Mouse (Mus musculus) A20 (cell line): Measurements from ENCODE around the gene Cyb5d1.

Source experiments
- DNase-seq: peaks from one replicate; pipeline ENCODE4 v3.0.0-alpha.2; 2011; ENCODE audit warnings: low read depth, low spot score

Gene Cyb5d1

DNA sequence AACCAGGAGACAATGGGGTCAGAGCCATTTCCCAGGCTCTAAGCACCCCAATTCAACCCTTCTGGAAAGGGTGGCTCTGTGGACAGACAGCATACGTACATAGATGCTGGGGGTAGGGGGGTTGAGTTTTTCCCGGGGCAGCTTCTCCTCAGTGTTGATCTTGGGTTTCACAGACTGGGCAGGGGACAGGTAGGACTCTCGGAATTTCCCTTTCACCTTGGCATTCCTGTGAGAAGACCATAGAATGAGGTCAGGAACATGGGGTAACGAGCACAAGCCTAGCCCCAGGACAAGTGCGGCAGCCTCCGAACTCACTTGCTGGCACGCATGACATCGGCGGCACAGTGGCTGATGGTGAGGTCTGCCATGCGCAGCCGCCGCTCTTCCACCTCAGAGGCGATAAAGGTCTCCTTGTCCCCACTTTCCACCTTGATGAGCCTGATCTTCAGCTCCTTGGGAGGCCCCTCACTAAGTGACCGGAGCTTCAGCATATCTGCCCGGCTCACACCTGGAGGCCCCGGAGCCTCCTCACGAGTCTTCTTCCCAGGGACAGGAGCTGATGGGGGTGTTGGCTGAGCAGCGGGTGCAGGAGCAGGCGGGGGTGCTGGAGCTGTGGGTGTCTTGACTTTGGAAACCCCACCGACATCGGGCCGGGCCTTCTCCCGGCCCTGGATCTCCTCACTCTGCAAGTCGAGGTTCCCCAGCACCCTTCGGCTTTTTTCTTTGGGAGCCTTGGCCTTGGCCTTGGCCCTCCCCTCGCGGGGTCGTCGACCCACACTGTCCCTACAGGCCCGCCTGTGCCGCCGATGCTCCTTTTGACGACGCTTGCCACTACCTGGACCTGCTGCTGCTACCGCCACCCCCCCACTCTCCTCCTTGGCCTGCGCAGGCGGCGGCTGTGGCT lies 8.5 kb upstream of the Cyb5d1 start:
- no peak for DNase-seq

GRCm38 (mm10) chr11:69401987-69402386 lies 6.6 kb upstream of the Cyb5d1 start:
- no peak for DNase-seq

GRCm38 (mm10) chr11:69401210-69401637 lies 5.8 kb upstream of the Cyb5d1 start:
- peak; percentile 96 for DNase-seq

DNA sequence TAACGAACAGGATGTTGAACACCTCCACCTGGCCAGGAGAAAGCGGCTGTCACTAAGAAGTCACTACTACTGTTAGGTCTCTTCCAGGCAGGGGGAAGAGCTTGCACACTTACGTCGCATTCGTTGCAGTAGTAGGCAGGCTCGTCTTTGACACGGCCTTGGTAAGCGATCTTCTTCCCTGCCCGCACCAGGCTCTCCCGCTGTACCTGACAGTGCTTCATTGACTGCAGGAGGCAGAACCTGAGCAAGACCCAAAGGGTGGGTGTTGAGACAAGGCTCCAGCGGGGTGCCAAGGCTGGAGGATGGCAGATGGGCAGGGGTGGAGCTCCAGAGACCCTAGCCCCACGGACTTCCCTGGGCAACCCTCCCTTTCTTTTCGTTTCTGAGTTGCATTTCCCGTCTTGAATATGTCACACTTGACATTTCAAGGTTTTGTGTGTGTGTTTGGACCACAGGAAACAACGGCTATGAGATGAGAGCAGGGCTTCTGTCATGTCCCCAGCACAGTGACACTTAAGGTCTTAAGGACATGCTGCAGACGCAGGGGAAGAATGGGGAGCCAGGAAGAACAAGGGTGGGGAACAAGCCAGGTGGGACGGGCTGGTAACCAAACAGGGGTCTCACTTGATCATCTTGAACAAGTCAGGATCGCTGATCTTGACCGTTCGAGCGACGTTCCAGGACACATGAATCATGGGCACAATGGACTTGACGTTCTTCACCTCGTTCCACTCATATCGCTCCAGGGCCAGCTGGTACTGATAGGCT lies 4.8 kb upstream of the Cyb5d1 start:
- no peak for DNase-seq

DNA sequence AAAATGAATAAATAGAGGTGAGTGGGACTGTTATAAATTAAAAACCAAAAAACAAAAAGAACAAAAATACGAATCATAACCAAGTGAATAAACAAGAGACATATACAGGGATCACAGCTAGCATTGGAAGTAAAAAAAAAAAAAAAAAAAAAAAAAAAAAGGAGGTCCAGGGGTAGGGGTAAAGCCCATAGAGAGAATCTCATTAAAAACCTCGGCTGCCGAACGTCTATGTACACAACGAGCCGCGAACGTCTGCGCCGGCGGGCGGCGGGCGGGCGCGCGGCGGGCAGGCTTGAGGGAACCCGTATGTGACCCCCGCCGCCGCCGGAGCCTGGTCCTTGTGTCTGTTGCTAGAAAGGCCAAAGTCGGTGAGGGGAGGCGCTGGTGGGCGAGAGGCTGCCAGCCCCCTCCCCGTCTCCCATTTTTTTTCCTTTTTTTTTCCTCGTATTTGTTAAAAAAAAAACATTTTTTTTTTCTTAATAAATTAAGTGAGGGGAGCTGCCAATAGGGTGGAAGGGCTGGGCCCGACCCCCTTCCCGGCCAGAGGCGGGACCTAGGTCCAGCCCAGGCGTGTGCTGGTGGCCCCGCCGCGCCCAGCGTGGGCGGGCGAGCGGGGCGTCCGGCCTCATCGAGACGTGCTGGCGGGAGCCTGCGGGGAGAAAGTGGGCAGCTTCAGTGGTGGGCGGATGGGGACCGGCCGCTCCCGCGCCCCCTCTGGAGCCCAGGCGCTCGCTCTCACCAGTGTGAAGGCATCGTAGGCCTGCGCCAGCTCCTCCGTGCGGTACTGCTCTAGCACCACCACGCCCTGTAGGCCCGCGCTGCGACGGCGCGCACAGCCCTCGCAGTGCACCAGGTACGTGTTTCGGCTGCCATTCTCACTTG lies 4.0 kb upstream of the Cyb5d1 start:
- DNase-seq, result no peak

DNA sequence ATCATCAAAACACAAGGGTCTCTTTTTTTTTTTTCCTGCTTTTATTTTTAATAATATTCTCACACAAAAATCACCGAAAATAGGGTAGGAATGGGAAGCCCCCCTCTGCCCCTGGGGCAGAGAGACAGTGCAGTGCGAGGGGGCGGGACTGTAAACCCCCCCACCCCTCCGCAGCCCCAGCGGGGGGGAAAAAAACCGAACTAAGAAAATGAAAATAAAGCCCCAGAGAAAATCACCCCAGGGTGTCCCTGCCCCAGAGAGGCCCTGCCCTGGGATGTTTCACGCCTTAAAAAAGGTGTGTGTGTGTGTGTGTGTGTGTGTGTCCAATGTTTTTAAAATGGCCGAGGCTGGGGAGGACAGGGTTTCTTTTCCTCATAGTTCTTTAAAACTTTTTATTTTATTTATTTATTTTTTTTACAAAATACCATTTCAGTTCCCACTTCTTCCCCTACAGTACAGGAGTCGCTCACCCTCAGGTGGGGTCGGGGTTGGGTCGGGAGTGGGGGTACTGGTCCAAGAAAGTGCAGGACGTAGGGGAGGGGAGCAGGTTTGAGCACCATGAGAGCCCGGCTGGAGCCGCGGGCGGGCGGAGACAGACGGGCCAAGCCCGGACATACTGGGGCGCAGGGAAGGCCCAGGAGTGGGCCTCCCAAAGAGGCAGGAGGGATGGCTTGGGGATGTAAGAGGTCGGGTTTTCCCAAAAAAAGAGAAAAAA lies 3.2 kb upstream of the Cyb5d1 start:
- DNase-seq, result no peak

DNA sequence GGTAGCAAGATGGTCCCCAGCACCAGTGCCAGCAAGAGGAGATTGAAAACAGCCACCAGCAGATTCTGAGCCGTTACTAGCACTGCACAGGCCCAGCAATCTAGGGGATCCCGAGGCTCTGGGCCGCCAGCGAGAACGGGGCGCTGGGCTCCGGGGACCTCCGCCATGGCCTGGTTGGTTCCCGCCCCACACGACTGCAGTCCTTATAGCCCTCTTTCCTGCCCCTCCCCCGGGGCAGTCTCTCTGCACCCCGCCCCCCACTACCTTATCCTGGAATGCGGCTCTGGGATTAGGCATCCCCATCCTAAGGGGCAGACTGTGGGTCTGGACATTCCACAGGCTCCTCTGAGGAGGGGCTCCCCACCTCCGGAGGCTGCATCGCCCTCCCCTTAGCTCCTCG lies 2.6 kb upstream of the Cyb5d1 start, which contains the start of gene Tmem88:
TSS of gene Tmem88 (minus strand) at position 176 of the 400 bp plus-strand sequence.
- DNase-seq, result no peak

DNA sequence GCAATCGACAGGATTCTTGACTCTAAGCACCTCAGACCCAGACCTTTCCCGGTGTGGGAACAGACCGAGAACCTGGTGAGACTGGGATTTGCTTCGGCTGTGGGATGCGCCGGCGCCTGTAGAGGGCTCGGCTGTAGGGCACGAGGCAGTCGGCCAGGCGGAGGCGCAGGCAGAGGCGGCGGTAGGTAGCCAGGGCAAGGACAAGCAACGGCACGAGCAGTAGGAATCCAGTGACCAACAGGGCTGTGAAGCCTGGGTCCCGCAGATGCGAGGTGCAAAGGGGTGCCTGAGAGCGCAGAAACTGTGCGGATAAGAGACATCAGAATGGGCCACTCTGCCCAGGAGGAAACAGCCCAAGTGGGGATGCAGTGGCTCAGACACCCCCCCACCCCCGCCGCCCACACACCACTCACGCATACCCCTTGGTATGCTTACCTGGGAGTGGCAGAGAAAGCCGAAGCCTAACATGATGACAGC lies 2.2 kb upstream of the Cyb5d1 start:
- no peak for DNase-seq

GRCm38 (mm10) chr11:69396772-69397171 lies 1.3 kb upstream of the Cyb5d1 start:
- DNase-seq, result no peak

GRCm38 (mm10) chr11:69395634-69396373 lies 373 bp upstream of the Cyb5d1 start:
- peak; percentile 100 for DNase-seq

- peak; percentile 57 for DNase-seq
Measured at GRCm38 (mm10) chr11:69394591-69395167, 752 bp downstream of the Cyb5d1 start.

DNA sequence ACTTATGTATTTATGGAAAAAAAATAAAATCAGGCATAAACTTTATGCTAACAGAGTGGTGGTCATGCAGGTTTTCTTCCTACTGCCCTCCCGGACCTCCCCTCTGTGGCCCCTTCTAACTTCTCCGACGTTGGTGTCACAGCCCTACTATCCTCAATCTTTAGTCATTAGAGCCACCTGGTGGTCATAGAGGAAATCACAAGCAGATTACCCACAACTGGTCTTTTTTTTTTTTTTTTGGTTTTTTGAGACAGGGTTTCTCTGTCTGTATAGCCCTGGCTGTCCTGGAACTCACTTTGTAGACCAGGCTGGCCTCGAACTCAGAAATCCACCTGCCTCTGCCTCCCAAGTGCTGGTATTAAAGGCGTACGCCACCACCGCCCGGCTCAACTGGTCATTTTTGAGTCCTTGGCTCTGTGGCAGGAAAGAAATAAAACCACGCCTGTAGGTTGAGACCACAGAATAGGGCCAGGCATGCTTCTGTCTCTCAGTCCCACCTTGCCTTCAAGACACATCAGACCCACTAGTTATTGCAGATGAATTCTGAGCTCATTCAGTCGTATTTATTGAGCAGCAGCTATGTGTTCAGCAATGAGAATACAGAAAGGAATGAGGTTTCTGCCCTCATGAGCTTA lies 4.9 kb downstream of the Cyb5d1 start:
- peak; percentile 75 for DNase-seq

DNA sequence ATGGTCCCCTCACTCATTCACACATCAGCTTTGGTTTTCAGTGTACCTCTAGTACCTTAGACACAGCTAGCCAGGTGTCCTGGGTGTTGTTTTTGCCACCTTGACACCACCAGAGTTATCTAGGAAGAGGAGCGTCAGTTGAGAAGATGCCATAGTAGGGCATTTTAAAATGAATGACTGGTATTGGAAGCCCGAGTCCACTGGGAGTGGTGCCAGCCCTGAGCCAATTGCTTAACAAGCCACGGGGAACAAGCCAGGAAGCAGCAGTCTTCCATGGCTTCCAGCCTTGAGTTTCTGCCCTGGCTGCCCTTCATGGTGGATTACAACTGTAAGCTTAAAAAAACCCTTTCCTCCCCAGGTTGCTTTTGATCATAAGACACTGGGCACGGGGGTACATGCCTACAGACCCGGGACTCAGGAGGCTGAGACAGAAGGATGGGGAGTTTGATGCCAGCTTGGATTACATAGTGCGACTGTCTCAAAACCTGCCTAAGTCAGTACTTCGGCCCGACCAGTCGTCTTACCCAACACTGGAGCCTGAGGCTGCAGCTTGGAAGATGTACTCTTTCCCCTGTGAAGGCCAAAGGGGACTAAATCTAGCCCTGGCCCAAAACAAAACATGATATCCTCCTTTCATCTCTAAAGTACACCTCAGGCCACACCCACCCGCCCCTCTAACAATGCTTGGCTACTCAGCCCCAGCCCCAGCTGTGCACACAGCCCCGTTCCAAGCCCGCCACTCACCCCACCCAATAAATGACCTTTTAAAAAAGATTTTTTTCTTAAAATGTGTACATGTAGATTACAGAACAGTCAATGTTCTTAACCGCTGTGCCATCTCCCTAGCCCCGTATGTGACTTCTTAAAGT lies 5.7 kb downstream of the Cyb5d1 start:
- DNase-seq, result no peak

DNA sequence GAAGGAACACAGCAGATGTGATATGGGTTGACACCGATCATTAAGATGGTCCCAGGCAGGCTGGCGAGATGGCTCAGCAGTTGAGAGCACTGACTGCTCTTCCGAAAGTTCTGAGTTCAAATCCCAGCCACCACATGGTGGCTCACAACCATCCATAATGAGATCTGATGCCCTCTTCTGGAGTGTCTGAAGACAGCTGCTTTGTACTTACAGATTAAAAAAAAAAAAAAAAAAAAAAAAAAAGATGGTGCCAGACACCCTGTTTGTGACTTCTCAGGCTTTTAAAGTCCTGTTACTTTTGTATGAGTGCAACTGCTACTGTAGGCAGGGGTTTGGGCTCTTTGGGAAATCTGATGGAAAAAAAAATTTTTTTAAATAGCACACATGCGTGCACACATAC lies 6.8 kb downstream of the Cyb5d1 start:
- DNase-seq, result no peak

DNA sequence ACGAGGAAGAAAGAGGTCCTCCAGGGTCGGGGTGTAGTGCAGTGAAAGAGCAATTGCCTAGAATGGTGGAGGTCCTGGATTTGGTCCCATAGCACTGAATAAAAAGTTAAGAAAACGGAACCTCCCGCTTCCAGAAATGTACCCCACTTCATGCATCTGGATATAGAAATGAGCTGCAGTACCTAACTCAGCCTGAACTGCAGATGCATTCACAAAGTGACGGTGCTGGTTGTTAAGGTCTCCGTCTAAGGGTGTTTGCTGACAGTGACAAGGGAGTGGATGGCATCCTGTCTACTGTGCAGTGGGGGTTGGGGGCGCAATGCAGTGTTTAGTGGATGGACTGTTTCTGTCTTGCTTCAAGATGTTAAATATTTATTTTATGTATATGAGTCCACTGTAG lies 8.7 kb downstream of the Cyb5d1 start:
- no peak for DNase-seq

- DNase-seq, result no peak
Measured at GRCm38 (mm10) chr11:69384979-69385378, 10.5 kb downstream of the Cyb5d1 start.

- no peak for DNase-seq
Measured at GRCm38 (mm10) chr11:69382478-69383105, 12.8 kb downstream of the Cyb5d1 start.

GRCm38 (mm10) chr11:69381356-69381755 lies 14.1 kb downstream of the Cyb5d1 start:
- DNase-seq, result no peak
